Mouse (Mus musculus): ENCODE results near the gene Gtf2f2. TPM values are rescaled to one million over a fixed set of nuclear protein-coding genes. Genes with fewer than 3 reads are reported as not detected.

Gene Gtf2f2
- polyA plus RNA-seq (2012): 9.4 and 10.3 TPM in 2 replicates

DNA sequence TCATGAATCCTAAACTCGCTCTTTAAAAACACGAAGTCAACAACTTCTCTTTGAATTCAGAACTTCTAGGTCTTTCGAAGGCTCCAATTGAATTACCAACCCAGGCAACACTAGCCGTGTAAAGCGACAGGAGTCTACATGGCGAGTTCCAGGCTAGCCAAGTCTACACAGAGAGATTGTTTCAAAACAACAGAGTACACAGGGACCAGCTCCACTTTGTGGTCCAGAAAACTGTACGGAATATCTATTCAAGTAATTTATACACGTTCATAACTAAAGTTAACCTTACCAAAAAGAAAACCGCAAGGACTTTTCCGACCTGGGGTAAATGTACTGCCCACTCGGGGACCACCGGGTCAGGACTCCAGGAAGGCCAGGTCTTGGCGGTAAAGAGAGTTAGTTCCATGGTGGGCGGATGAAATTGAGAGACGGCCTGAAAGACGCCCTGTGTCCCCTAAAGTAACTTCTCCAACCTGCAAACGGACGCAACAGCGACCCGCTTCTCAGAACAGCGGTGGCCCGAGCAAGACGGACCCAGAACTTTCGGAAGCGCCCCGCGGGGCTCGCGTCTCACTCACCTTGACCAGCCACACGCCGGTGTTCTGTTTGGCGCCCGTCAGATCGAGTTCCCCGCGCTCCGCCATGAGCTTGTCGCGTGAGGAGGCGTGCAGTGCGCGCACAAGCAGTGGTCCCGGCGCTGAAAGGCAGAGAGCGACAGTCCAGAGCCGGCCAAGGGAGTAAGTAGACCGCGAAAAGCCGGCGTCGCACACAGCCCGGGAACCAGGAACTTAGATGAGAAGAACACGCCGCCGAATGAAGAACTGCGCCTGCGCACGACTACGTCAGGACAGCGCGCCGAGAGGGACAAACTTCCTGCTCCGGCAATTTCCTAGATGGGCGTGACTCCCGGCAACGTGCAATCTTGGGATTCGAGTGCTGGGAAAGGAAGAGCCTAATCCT, at the start of gene Gtf2f2:
Gene Gtf2f2 (minus strand): TSS at position 764 of the 960 bp plus-strand sequence.

DNA sequence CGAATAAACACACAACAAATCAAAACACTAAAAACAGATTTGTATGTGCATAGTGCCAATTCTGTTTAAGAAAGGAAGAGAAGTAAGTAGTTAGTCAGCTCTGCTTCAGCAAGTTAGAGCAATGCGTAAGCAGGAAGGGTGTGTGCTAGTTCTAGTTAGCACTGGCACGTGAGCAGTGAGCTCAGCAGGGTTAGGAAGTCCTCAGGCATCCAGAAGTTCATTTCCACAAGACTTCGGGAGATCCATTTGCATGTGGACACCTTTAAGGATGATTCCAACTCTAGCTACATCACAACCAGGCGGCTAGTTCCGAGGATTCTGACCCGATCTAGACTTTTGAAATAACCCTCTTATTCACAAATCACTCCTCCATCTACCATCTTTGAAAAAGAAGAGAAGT, 55.9 kb downstream of the Gtf2f2 start, which contains the start of gene Kctd4:
Gene Kctd4 (plus strand): TSS at position 244 of the 400 bp plus-strand sequence.

Other genes with a start within 250 kb of the Gtf2f2 start
- gene Slc25a30, start 223.8 kb downstream of the Gtf2f2 start, polyA plus RNA-seq (2012): 33.2 and 36.3 TPM in 2 replicates
- gene Tpt1, start 165.8 kb downstream of the Gtf2f2 start, polyA plus RNA-seq (2012): 3,084 and 3,289 TPM in 2 replicates
- gene Kctd4, start 55.9 kb downstream of the Gtf2f2 start, polyA plus RNA-seq (2012): not detected in 2 replicates
- gene Gpalpp1, start 99.9 kb upstream of the Gtf2f2 start, polyA plus RNA-seq (2012): 3.4 and 3.5 TPM in 2 replicates
- gene Nufip1, start 100.0 kb upstream of the Gtf2f2 start, polyA plus RNA-seq (2012): 16.2 TPM in 2 replicates

Data from megakaryocyte-erythroid progenitor cell, adult 5 weeks (primary cell).